Mouse (Mus musculus) neural tube, embryonic 11.5 days (tissue): ENCODE measurements around the gene Galntl6. TPM values are rescaled to one million over a fixed set of nuclear protein-coding genes. Genes with fewer than 3 reads are reported as not detected.

ENCODE experiments used
- ATAC-seq: fragments of 200-750 bp; cut with Nextera tagmentation; 2 replicates; pipeline ENCODE4 v1.8.0; 2017; ENCODE audit warnings: moderate number of reproducible peaks, mild to moderate bottlenecking, moderate TSS enrichment, moderate library complexity; ENCODE audit not compliant: insufficient read depth, low FRiP score, low TSS enrichment
- DNase-seq: peaks from one replicate; pipeline ENCODE4 v3.0.0-alpha.2; 2015; ENCODE audit warnings: low spot score
- H3K27ac ChIP-seq: fragments of 300-500 bp; sonication (generic); 2 replicates; pipeline ENCODE4 v1.5.1; 2014; ENCODE audit warnings: low read depth, mild to moderate bottlenecking, low read length
- H3K27me3 ChIP-seq: fragments of 300-500 bp; sonication (generic); 2 replicates; pipeline ENCODE4 v1.6.1; 2014; ENCODE audit warnings: mild to moderate bottlenecking, low read length, mixed read lengths; ENCODE audit not compliant: control insufficient read depth, insufficient read depth
- H3K36me3 ChIP-seq: fragments of 300-500 bp; sonication (generic); 2 replicates; pipeline ENCODE4 v1.6.1; 2014; ENCODE audit warnings: mild to moderate bottlenecking, low read length, moderate library complexity, mixed read lengths; ENCODE audit not compliant: control insufficient read depth, insufficient read depth
- H3K4me1 ChIP-seq: fragments of 300-500 bp; sonication (generic); 2 replicates; pipeline ENCODE4 v1.6.1; 2014; ENCODE audit warnings: low read length, mixed read lengths; ENCODE audit not compliant: control insufficient read depth, insufficient read depth
- H3K4me2 ChIP-seq: fragments of 300-500 bp; sonication (generic); 2 replicates; pipeline ENCODE4 v1.6.1; 2014; ENCODE audit warnings: low read depth, mild to moderate bottlenecking, moderate library complexity
- H3K4me3 ChIP-seq: fragments of 300-500 bp; sonication (generic); 2 replicates; pipeline ENCODE4 v1.5.1; 2014; ENCODE audit warnings: low read depth, low read length
- H3K9ac ChIP-seq: fragments of 300-500 bp; sonication (generic); 2 replicates; pipeline ENCODE4 v1.6.1; 2014; ENCODE audit warnings: mild to moderate bottlenecking, low read length
- H3K9me3 ChIP-seq: fragments of 300-500 bp; sonication (generic); 2 replicates; pipeline ENCODE4 v1.6.1; 2016; ENCODE audit warnings: low read length; ENCODE audit not compliant: control insufficient read depth
- WGBS: fragments of 180-500 bp; shearing (Covaris S2); extraction: QIAGEN DNeasy Blood & Tissue Kit; methylation state at CpG from one replicate; pipeline ENCODE4 v1.1.7; 2014; 5-methylcytosine and 5-hydroxymethylcytosine counted together
- polyA plus RNA-seq: library from polyadenylated mRNA; unstranded; fragments of >200 nt; fragmentation: Nextera tagmentation; extraction: Ambion mirVana; gene quantifications from 2 replicates; pipeline ENCODE4 v1.2.1, GENCODE M21; 2014

Galntl6 gene
- polyA plus RNA-seq: 2.8 and 3.3 TPM in 2 replicates

GRCm38 (mm10) chr8:58912196-58912839, at the start of gene Galntl6:
TSS of gene Galntl6 (minus strand) at chr8:58912640.
- Histone ChIP-seq H3K4me3 (peak within 1 kb of the TSS; percentile 61), H3K36me3 (no peaks in the 10 kb centered on the region), H3K9me3 (no peaks in the 10 kb centered on the region), H3K27me3 (no peaks in the 10 kb centered on the region), H3K27ac (0 out of 2 replicates have a peak within 1 kb of the TSS, but pooled peaks have one; percentile 4), H3K4me2 (peak within 1 kb of the TSS; percentile 93), H3K9ac (peak within 1 kb of the TSS; percentile 64), H3K4me1 (0 out of 2 replicates have a peak, but pooled peaks cover 4% of the 10 kb centered on the region)
- ATAC-seq (peak; percentile 61), DNase-seq (peak; percentile 55)
- WGBS: 1% methylated on average over 37 of the region's 37 CpGs

- Histone ChIP-seq H3K27ac (no peak overlapping the region), H3K4me3 (no peak overlapping the region), H3K9me3 (no peaks in the 10 kb centered on the region), H3K4me1 (no peaks in the 10 kb centered on the region), H3K36me3 (no peaks in the 10 kb centered on the region), H3K27me3 (no peaks in the 10 kb centered on the region), H3K4me2 (no peak overlapping the region), H3K9ac (no peak overlapping the region)
- ATAC-seq (no peak), DNase-seq (no peak)
- 86% methylated on average over 5 of the region's 5 CpGs for WGBS
Measured at GRCm38 (mm10) chr8:58957195-58957739, 44.8 kb upstream of the Galntl6 start.

- no peak overlapping the region for H3K9ac ChIP-seq
- WGBS: 90% methylated on average over 4 of the region's 4 CpGs
- no peak for ATAC-seq
Measured at GRCm38 (mm10) chr8:58943773-58944172, 31.3 kb upstream of the Galntl6 start.

GRCm38 (mm10) chr8:58931066-58931465, 18.6 kb upstream of the Galntl6 start:
- WGBS: 98% methylated on average over 1 of the region's 1 CpGs
- Histone ChIP-seq H3K4me2 (no peak overlapping the region), H3K27me3 (no peaks in the 10 kb centered on the region), H3K36me3 (no peaks in the 10 kb centered on the region), H3K9me3 (no peaks in the 10 kb centered on the region), H3K4me1 (no peaks in the 10 kb centered on the region), H3K9ac (no peak overlapping the region), H3K4me3 (no peak overlapping the region), H3K27ac (no peak overlapping the region)
- no peak for DNase-seq
- no peak for ATAC-seq

More at GRCm38 (mm10) chr8:58943773-58944172, 31.3 kb upstream of the Galntl6 start:
- H3K9me3 ChIP-seq: no peaks in the 10 kb centered on the region
- no peak for DNase-seq
- no peak overlapping the region for H3K27ac ChIP-seq
- H3K36me3 ChIP-seq: no peaks in the 10 kb centered on the region
- no peak overlapping the region for H3K4me2 ChIP-seq
- no peaks in the 10 kb centered on the region for H3K4me1 ChIP-seq
- no peaks in the 10 kb centered on the region for H3K27me3 ChIP-seq
- no peak overlapping the region for H3K4me3 ChIP-seq

- no peak for ATAC-seq
- H3K9ac ChIP-seq: no peak overlapping the region
- 0 out of 2 replicates have a peak, but pooled peaks cover 4% of the 10 kb centered on the region for H3K4me1 ChIP-seq
- H3K27me3 ChIP-seq: no peaks in the 10 kb centered on the region
- H3K4me3 ChIP-seq: no peak overlapping the region
- H3K36me3 ChIP-seq: no peaks in the 10 kb centered on the region
- H3K27ac ChIP-seq: no peak overlapping the region
- H3K9me3 ChIP-seq: no peaks in the 10 kb centered on the region
- H3K4me2 ChIP-seq: no peak overlapping the region
- 53% methylated on average over 2 of the region's 2 CpGs for WGBS
- DNase-seq: no peak
Measured at GRCm38 (mm10) chr8:58915142-58915541, 2.7 kb upstream of the Galntl6 start.

- WGBS: 49% methylated on average over 2 of the region's 3 CpGs
- Histone ChIP-seq H3K4me3 (no peak overlapping the region), H3K27ac (no peak overlapping the region), H3K9ac (no peak overlapping the region), H3K36me3 (no peaks in the 10 kb centered on the region), H3K4me1 (0 out of 2 replicates have a peak, but pooled peaks cover 4% of the 10 kb centered on the region), H3K9me3 (no peaks in the 10 kb centered on the region), H3K27me3 (no peaks in the 10 kb centered on the region), H3K4me2 (no peak overlapping the region; the same call in 1 of the 2 replicates)
- no peak for ATAC-seq
- no peak for DNase-seq
Measured at GRCm38 (mm10) chr8:58913640-58913968, 1.2 kb upstream of the Galntl6 start.

GRCm38 (mm10) chr8:58912840-58913639, 600 bp upstream of the Galntl6 start:
- ATAC-seq (peak; percentile 60), DNase-seq (peak; percentile 68)
- Histone ChIP-seq H3K27me3 (no peaks in the 10 kb centered on the region), H3K9ac (peak overlapping the region; percentile 64), H3K4me3 (peak overlapping the region; percentile 61), H3K4me1 (0 out of 2 replicates have a peak, but pooled peaks cover 4% of the 10 kb centered on the region), H3K9me3 (no peaks in the 10 kb centered on the region), H3K27ac (no peak overlapping the region), H3K4me2 (peak overlapping the region; percentile 93), H3K36me3 (no peaks in the 10 kb centered on the region)
- under 1% methylated on average over 30 of the region's 30 CpGs for WGBS

- no peaks in the 10 kb centered on the region for H3K9me3 ChIP-seq
- no peaks in the 10 kb centered on the region for H3K36me3 ChIP-seq
- H3K4me2 ChIP-seq: peak within 1 kb of the TSS; percentile 93
- no peaks in the 10 kb centered on the region for H3K27me3 ChIP-seq
- ATAC-seq: no peak
- WGBS: 8% methylated on average over 14 of the region's 14 CpGs
- H3K4me1 ChIP-seq: 0 out of 2 replicates have a peak, but pooled peaks cover 4% of the 10 kb centered on the region
- peak; percentile 25 for DNase-seq
- H3K9ac ChIP-seq: peak within 1 kb of the TSS; percentile 64
- peak within 1 kb of the TSS; percentile 61 for H3K4me3 ChIP-seq
- 0 out of 2 replicates have a peak within 1 kb of the TSS, but pooled peaks have one; percentile 4 for H3K27ac ChIP-seq
Measured at GRCm38 (mm10) chr8:58911677-58912076, 763 bp downstream of the Galntl6 start, which contains the start of gene BC030500. TSS of gene BC030500 (plus strand) at chr8:58911755.
